Mouse (Mus musculus) testis, adult 2 months (tissue): ENCODE measurements around the gene Herpud1. TPM values are rescaled to one million over a fixed set of nuclear protein-coding genes. Genes with fewer than 3 reads are reported as not detected.

ENCODE experiments used
- H3K27ac ChIP-seq: fragments of 200-500 bp; 2 replicates; pipeline ENCODE4 v1.5.1; 2012; ENCODE audit warnings: low read depth, low read length; ENCODE audit not compliant: control insufficient read depth, insufficient read depth
- H3K27me3 ChIP-seq: fragments of 200-500 bp; 2 replicates; pipeline ENCODE4 v1.6.1; 2012; ENCODE audit warnings: mild to moderate bottlenecking, low read length, moderate library complexity; ENCODE audit not compliant: control insufficient read depth, insufficient read depth
- H3K36me3 ChIP-seq: fragments of 200-500 bp; 2 replicates; pipeline ENCODE4 v1.6.1; 2012; ENCODE audit warnings: mild to moderate bottlenecking, low read length; ENCODE audit not compliant: control insufficient read depth, insufficient read depth
- H3K4me1 ChIP-seq: fragments of 200-500 bp; 2 replicates; pipeline ENCODE4 v1.6.1; 2012; ENCODE audit warnings: low read length; ENCODE audit not compliant: control insufficient read depth, insufficient read depth
- H3K4me3 ChIP-seq: fragments of 200-500 bp; 2 replicates; pipeline ENCODE4 v1.5.1; 2012; ENCODE audit warnings: low read depth, mild to moderate bottlenecking, low read length, moderate library complexity, mixed read lengths; ENCODE audit not compliant: control insufficient read depth
- CTCF ChIP-seq: fragments of 200-500 bp; IDR thresholded peaks from 2 replicates; pipeline ENCODE4 v1.5.1; 2012; ENCODE audit warnings: low read depth, mild to moderate bottlenecking, inconsistent platforms, low read length, moderate library complexity; ENCODE audit not compliant: control insufficient read depth, insufficient read depth, insufficient replicate concordance
- POLR2A ChIP-seq: fragments of 200-500 bp; IDR thresholded peaks from 2 replicates; pipeline ENCODE4 v1.6.1; 2012; ENCODE audit warnings: low read depth, mild to moderate bottlenecking, inconsistent platforms, low read length, moderate library complexity; ENCODE audit not compliant: control insufficient read depth
- polyA plus RNA-seq: library from polyadenylated mRNA; depleted of rRNA; stranded (reverse); fragments of >200 nt; gene quantifications from 2 replicates; pipeline ENCODE4 v1.2.3, GENCODE M21; 2012

Herpud1 gene
- polyA plus RNA-seq, 1 experiment = 227 TPM

DNA sequence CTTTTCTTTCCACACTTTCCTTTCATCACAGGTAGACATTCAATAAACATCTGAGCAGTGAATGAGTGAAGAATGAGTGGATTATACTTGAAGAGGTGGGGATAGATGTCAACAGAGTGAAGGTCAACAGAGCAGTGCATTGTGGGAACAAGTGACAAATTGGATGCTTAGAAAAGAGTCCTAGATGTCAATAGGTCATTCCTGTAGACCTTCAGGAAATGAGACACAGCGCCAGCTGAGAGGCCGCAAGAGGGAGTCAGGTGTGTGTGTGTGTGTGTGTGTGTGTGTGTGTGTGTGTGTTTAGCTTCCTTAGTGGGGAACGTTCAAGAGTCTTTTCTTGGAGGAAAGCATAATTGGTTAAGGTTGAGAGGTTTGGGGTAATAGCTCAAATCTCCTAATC is 10.1 kb upstream of the Herpud1 start:
- H3K36me3 ChIP-seq = no peaks in the 10 kb centered on the region
- TF ChIP-seq POLR2A = no peak
- no peak for TF ChIP-seq CTCF

DNA sequence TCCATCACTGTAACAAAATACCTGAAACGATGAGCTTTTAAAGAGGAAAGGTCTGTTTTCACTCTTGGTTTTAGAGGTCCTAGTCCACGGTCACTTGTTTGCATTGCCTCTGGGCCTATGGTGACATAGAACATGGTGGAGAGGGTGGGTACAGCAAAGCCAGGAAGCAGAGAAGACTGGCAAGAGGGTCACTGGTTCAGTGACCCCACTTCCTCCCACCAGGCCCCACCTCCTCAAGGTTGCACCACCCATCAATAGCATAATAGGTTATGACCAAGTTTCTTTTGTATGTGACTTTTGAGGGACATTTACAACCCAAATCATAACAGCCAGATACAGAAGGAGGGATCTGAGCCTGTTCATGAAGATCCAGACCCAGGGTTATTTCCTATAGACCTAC is 9.7 kb upstream of the Herpud1 start:
- Histone ChIP-seq H3K4me3 (no peak overlapping the region), H3K4me1 (peaks cover 8% of the 10 kb centered on the region), H3K27me3 (no peaks in the 10 kb centered on the region), H3K27ac (no peak overlapping the region), H3K36me3 (no peaks in the 10 kb centered on the region)
- no peak for TF ChIP-seq POLR2A
- TF ChIP-seq CTCF = no peak

More for the DNA sequence above, 10.1 kb upstream of the Herpud1 start:
- peaks cover 8% of the 10 kb centered on the region for H3K4me1 ChIP-seq
- no peak overlapping the region for H3K4me3 ChIP-seq
- no peak overlapping the region for H3K27ac ChIP-seq
- H3K27me3 ChIP-seq = no peaks in the 10 kb centered on the region

DNA sequence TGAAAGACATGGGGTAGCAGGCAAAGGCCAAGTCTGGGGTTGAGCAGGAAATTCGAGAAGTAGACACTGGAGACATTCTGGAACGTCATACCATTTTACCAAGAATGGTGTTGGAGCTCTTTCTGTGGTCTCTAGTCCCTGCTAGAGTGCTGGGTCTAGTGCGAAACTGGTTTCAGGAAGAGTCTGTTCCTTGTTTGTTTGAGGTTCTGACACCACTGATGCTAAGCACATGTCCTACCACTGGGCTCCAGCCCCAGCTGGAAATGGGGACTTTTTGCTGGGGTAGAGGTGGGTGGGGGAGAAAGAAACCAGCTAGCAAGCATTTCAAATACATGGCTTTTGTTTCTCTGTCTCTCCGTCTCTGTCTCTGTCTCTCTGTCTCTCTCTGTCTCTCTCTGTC is 9.2 kb upstream of the Herpud1 start:
- H3K4me1 ChIP-seq = peaks cover 8% of the 10 kb centered on the region
- TF ChIP-seq POLR2A = no peak
- no peak for TF ChIP-seq CTCF
- H3K36me3 ChIP-seq = no peaks in the 10 kb centered on the region
- H3K27ac ChIP-seq = no peak overlapping the region
- no peaks in the 10 kb centered on the region for H3K27me3 ChIP-seq
- H3K4me3 ChIP-seq = no peak overlapping the region

DNA sequence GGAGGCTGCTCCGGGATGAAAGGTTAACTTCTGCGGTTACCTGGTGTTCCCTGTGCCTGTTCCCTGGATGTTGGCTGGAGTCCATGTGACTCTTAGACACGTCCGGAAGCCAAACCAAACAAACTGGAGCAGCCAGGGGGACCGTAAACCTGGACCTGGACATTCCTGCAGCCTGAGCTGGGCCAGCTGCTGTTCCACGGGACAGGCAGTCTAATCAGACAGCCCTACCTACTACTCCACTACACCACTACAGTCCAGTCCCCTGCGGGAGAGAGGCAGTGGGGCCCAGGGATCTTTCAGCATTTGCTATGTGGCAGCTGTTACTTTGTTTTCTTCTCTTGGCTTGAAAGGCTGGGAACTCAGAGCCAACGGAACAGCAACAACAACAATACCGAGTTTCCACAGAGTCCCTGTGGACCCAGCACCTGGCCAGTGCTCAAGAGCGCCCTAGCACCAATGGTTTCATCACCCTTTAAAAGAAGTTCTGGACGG is 8.5 kb upstream of the Herpud1 start:
- Histone ChIP-seq H3K4me3 (no peak overlapping the region), H3K4me1 (peaks cover 8% of the 10 kb centered on the region), H3K27me3 (no peaks in the 10 kb centered on the region), H3K36me3 (no peaks in the 10 kb centered on the region), H3K27ac (peak overlapping the region; percentile 0)
- no peak for TF ChIP-seq CTCF
- TF ChIP-seq POLR2A = no peak

DNA sequence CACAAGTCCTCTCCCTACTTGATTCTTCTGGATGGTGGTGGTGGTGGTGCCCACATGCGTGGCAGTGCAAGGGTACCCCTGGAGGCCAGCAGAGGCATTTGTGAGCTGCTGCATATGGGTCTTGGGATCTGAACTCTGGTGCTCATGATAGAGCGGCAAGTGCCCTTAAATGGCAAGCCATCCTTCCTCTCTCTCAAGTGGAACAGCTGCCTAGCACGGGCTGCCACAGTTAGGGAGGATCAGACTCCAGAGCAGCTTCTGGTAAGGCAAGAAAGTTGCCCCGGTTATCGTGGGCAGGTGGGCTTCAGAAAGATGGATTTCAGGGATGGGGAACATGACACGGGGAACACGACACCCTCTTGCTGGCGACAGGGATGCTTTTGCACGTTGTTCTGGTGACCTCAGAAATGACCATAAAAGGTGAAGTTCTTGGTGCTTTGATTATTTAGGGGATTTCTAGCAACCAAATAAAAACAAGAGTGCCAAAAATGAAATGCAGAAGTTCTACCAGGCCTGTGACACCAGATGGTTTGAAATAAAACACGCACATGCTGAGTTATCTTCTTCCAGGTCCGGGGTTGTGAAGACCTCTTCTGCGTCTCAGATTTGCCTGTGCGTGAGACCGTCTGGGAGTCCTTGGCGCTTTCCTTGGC is 7.3 kb upstream of the Herpud1 start:
- Histone ChIP-seq H3K4me3 (no peak overlapping the region), H3K27ac (peak overlapping the region; percentile 41; the same call in 1 of the 2 replicates), H3K4me1 (peaks cover 8% of the 10 kb centered on the region), H3K27me3 (no peaks in the 10 kb centered on the region), H3K36me3 (no peaks in the 10 kb centered on the region)
- no peak for TF ChIP-seq POLR2A
- TF ChIP-seq CTCF = no peak

DNA sequence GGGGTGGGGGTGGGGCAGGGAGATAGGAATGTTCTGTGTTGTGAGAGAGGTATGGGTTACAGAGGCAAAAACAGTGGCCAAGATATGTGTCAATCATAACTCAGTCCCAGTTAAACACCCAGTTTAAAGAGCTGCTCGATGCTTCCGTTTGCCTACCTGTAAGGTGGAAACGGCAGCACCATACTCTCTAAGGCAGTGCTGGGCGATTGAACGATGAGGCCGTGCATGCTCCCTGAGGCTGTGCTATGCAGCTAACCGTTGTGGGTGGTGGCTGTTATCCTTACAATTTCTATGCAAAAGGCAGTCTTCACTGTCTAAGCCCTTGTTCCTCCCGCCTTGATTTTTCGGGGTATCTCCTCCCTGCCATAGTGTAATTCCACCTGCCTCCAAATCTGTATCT is 6.6 kb upstream of the Herpud1 start:
- Histone ChIP-seq H3K27ac (no peak overlapping the region), H3K4me1 (peaks cover 8% of the 10 kb centered on the region), H3K36me3 (no peaks in the 10 kb centered on the region), H3K27me3 (no peaks in the 10 kb centered on the region), H3K4me3 (no peak overlapping the region)
- TF ChIP-seq POLR2A = no peak
- no peak for TF ChIP-seq CTCF

DNA sequence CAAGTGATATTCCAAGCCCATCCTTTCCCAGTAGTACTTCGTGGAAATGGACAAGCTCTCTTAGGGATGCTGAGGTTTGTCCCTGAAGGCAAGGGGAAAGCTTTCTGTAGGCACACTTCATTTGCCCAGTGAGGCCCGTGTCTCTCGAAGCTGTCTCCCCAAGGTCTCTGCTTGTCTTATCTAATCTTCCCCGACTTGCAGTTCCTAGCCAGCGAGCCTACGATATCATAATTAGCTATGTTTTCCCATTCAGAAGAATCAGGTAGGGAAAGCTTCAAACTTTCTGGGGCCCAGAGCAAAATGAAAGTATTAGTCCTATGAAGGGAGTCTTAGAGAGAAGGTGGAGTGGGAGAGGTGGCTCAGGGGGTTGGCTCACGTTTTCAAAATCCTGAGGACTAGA is 2.1 kb upstream of the Herpud1 start:
- no peak overlapping the region for H3K27ac ChIP-seq
- peak overlapping the region; percentile 23 for H3K4me3 ChIP-seq
- peaks cover 4% of the 10 kb centered on the region for H3K4me1 ChIP-seq
- H3K36me3 ChIP-seq = no peaks in the 10 kb centered on the region
- no peaks in the 10 kb centered on the region for H3K27me3 ChIP-seq
- TF ChIP-seq POLR2A = no peak
- no peak for TF ChIP-seq CTCF

DNA sequence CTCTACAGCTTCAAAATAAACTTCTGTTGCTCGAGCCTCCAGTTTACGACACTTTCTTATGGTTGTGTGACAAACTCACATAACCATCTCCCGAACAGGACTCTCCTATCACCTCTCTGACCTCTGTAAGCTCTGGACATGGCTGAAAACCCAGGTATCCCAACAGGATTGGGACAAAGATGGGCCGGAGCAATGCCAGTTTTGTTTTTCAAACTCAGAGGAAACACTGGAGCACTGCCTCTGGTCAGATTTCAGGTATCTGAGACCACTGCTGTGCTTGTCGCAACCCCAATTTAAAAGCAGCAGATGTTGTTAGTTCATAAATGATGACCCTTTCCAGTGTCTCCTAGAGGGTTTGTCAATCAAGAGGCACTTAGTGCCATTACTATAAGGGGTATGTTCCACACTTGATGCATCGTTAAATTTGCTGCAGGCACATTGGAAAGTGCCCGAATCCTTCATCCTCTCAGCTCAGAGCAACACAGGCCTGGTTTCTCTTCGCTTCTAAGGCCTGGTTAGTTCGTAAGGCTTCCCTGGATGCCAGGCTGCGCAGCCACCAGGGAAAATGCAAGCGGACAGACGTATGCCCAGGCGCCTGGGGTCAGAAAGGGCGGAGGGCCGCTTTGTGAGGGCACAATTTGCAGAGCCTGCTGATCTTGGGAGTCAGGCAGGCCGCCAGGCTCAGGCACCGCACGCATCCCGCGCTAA is 578 bp upstream of the Herpud1 start:
- TF ChIP-seq CTCF (no peak), POLR2A (no peak)
- H3K36me3 ChIP-seq = peaks cover 2% of the 10 kb centered on the region; the same call in 1 of the 2 replicates
- H3K4me3 ChIP-seq = peak overlapping the region; percentile 94
- peaks cover 4% of the 10 kb centered on the region for H3K4me1 ChIP-seq
- H3K27me3 ChIP-seq = no peaks in the 10 kb centered on the region
- peak overlapping the region; percentile 97 for H3K27ac ChIP-seq
